Mouse (Mus musculus): ENCODE results near the gene Snx29.

The Snx29 gene

DNA sequence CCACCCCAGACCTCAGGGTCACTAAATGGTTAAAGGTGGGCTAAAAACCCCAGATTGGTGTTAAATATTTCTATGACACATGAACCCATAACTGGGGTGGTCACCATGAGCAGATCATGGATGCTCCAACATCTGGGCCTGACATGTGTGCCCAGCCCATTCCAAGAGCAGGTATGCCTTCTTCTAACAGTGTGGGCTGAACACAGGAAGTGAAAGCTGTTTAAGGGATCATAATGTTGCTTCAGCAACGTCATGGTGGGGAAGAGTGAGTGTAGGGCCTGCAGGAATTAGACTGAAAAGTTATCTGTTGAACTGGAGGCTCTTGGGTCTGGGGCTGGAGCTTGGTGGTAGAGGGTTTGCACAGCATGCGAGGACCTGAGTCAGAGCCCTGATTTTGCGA, 405.9 kb downstream of the Snx29 start:
- DNase-seq (ENCODE audit: low read depth, low spot score): no peak

DNA sequence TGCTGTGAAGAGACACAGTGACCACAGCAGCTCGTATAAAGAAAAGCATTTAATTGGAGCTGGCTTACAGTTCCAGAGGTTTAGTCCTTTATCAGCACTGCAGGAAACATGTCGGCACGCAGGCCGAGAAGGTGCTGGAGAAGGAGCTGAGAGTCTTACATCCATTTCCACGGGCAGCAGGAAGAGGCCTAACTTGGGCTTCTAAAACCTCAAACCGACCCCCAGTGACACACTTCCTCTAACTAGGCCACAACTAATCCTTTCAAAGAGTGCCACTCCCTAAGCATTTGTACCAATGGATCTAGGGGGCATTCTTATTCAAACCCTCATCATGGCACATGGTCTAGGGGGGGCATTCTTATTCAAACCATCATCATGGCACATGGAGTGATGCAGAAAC, 406.4 kb downstream of the Snx29 start:
- DNase-seq (ENCODE audit: low read depth, low spot score): no peak

DNA sequence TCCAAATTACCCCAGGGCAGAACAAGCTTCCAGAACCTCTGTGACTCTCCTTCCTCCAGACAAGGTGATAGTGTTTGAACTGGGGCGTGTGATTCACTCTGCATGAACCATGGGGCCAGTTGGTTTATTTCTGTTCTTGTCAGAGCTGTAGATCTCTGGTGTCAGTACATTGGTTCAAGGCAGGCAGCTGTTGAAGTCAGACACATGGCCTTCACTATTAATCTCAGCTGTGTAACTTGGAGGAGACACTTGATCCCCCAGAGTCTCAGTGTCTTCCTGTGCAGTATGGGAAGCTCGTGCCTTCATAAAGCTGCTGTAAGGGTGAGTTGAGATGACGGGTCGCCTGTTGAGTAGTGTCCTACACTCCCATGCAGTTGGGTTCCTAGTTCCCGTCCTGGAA, 407.1 kb downstream of the Snx29 start:
- DNase-seq (ENCODE audit: low read depth, low spot score): no peak

DNA sequence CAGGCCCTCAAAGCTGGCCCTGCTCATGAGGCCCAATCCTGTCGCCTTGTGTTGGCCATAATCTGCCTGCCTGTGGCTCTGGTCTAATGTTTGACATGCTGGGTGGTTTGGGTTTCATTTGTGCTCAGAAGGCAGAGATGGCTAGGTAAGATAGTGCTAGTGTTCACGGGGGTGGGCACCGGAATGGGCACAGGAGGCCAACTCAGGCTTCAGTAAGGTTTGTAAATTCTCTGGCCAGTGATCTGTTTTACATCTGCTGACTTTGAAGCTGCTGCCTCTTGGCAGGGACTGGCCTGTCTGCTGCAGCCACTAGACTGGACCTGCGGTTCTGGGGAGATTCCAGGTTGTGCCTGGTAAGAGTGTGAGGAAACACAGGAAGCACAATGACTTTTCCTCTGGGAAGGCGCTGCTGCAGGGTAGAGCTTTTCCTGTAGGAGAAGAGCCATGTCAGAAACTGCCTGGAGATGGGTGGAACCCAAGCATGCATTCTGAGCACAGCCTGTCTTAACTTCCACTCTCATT, 408.4 kb downstream of the Snx29 start:
- no peak for DNase-seq (ENCODE audit: low read depth, low spot score)

DNA sequence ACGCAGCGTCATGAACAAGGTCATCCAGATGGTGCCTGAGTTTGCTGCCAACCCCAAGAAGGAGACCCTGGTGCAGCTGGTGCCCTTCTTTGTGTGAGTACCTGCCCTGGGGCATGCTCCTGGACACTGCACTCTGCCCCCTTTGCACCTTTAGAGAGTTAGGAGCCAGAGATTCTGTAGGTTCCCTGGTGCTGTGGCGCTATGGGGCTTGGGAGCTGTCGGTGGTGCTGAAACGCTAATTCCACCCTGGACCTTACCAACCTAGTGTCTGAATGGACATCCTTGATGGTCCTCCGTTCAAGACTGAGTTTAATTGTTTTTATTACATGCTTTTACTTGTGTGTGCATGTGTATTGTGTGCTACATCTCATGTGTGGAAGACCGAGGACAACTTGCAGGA, 415.6 kb downstream of the Snx29 start:
- peak; percentile 62 for DNase-seq (ENCODE audit: low read depth, low spot score)

DNA sequence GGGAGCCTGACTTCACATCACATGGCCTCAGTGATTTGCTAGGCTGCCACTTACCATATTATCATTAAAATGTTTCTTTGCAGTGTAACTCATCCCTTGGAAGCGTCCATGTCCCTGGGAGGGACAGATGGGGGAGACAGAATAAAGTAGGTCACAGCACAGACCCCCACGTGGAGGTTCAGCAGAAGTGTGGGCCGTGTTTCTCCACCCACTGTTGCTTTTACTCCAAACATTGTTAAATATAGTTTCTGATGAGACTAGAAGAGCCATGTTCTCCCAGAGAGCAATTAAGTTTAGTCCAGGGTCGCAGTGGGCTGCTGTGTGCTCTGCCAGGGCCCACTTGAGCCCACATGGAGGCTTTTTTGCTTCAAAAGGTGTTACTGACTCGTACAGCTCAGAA, 419.2 kb downstream of the Snx29 start:
- no peak for DNase-seq (ENCODE audit: low read depth, low spot score)

DNA sequence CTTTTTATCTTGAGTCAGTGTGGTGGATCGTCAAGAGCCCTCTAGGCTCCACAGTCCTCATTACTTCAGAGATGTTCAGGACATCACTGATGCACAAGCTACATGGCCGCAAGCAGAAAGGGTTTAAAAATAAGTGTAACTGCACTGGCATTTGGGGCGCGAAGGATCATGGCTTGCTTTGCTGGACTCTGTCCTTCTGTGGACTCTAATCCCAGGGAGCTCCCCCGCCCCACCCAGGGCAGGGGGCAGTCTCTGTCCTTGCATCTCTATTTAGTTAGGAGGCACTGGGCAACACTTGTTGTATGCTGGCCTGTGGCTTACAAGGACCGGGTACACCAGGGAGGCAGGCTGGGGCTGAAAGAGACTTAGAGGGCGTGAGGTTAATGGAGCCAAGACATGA, 419.6 kb downstream of the Snx29 start:
- no peak for DNase-seq (ENCODE audit: low read depth, low spot score)

DNA sequence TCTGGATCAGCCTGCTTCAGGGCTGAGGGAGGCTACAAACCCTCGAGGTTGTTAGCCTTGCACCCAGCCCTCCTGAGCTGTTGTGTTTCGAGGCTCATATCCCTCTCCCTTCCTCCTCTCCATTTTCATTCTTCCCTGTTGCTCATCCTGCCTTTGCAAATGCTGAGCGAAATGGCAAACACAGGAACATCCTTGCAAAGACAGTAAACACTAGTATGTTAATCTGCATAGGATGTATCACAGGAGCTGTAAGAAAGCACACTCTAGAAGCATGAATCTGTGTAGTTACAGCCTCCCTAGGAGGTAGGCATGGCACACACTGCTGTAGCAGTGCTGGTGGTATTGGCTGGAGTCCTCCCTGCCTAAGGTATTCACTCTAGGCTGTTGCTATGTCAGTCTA, 420.3 kb downstream of the Snx29 start:
- no peak for DNase-seq (ENCODE audit: low read depth, low spot score)

DNA sequence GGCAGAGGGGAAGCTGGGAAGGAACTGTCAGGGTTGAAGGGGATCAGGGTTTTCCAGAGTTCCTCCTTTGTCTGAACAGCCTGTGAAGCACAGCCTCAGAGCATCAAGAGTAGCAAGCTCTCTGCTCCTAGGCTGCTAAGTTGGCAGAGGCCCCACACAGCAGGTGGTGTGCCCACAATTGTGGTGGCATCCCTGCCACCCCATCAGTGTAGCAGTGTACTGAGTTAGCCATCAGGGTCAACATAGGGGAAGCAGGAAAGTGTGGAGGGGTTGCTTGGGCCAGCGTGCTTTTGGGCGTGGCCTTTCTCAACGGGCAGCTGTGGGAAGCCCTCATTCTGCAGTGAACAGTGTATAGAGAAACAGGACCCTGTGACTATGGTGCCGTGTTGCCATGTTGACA, 421.0 kb downstream of the Snx29 start:
- no peak for DNase-seq (ENCODE audit: low read depth, low spot score)

DNA sequence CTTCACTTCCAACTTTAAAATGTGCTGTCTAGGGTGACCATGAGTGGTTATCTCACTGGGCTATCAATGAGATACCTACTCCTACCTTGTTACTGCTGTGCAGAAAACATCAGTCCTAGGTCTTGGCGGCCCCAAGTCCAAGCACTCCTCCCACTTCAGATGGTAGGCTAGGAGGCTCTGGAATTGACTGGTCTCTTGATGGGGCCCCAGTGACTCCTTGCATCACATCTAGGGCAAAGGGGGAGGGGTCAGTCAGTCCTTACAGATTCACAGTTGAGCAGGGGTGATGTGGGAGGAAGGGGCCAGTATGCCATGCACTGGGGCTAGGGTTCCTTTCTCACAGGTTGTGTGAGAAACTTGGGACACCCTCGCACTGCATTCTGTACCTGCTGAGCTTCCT, 423.3 kb downstream of the Snx29 start:
- no peak for DNase-seq (ENCODE audit: low read depth, low spot score)

DNA sequence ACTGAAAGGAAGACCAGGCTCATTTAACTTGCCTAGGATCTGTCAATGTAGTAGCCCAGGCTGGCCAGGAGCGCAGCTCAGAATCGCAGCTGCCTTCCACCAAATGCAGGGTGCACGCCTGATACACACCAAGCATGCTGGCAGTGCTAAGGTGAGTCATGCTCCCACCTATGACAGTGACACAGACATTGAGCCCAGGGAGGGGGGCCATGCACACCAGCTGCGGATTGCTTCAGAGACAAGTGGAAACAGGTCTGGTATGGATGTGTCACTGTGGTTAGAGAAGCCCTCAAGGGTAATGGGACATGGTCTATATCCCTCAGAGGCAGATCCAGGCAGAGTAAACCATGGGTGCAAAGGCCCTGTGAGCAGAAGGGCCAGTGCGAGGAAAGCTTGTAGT, 425.2 kb downstream of the Snx29 start:
- no peak for DNase-seq (ENCODE audit: low read depth, low spot score)

DNA sequence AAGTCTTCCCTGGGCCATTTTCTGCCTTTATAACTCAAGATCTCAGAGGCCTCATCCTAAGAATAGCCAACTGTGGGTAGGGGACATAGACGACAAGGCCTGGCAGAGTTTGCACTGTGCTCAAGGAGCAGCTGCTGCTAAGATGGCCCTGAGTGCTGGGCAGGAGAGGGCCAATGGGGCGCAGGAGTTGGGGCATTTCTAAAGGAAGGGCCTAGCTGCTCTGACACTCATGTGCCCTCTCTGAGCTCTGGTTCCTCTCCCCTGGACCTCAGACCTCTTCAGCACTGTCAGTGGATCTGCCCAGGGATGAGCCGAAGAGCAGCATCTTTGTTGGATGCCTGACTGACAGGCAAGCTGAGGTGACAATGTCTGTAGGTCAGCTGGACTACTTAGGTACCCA, 426.4 kb downstream of the Snx29 start:
- no peak for DNase-seq (ENCODE audit: low read depth, low spot score)

DNA sequence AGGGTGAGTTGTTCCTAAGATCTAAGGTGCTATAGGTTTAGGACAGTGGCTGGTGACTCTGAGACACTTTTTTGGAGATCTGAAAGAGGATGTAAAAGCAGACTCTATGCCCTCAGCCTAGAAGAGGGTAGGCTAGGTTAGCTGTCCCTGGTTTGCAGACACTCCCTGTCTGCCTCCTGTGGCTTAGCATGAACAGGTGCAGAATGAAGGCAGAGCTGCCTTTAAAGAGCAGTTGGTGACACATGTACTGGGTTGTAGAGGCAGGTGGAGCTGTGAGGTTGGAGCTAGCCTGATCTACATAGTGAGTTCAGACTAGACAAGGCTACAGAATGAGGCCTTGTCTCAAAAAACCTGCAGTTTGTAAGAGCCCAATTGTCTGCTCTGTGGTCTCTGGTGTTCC, 427.9 kb downstream of the Snx29 start:
- no peak for DNase-seq (ENCODE audit: low read depth, low spot score)

DNA sequence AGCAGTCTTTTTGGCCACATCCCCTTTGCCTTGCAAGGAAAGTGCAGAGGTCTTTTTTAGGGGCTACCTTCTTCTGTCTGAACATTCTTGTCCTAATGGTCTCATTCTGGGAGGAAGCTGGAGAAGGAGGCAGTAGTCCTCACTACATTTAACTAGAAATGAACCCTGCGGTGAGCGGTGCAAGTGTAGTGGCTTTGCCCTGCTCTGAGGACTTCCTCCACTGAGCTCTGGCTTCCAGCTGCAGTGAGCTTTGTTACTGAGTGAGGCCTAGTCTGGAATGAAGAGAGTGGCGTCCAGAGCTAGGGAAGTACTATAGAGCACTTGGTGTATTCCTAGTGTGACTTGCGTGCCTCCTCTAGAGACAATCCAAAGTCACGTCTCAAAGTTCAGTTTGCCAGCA, 429.8 kb downstream of the Snx29 start:
- DNase-seq (ENCODE audit: low read depth, low spot score): no peak

DNA sequence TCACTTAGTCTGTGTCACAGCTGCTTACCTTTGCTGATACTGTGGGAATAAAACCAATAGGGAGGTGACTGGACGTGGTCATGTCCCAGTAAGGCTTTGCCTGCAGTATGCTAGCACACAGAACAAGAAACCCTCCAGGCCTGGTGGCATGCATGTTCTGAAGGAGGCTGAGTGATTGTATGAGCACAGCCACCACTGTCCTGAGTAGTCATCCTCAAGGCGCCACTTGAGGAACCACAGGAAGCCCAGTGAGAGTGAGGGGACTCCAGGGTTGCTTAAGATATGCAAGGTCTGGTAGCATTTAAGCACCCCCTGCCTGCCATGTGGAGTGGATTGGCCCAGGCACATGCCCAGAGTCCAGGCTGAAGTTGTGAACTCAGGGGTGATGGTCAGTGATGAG, 430.8 kb downstream of the Snx29 start:
- no peak for DNase-seq (ENCODE audit: low read depth, low spot score)

DNA sequence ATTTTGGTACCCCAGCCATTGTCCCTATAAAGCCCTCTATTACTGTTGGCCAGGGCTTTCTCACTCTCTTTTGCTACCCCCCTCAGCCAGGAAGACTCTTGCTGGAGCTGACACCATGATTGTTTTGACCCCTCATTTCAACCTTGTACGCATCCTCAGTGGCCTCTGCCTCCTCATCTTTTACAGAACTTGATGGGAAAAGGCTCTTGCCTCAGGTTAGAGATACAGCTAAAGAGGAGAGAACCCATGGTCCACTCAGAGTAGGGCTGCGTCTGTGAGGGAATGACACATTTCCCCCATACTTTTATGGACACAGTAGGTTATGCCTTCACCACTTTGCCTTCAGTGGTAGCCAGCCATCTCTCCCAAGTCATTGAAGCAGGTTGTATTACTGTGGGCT, 431.4 kb downstream of the Snx29 start:
- no peak for DNase-seq (ENCODE audit: low read depth, low spot score)

DNA sequence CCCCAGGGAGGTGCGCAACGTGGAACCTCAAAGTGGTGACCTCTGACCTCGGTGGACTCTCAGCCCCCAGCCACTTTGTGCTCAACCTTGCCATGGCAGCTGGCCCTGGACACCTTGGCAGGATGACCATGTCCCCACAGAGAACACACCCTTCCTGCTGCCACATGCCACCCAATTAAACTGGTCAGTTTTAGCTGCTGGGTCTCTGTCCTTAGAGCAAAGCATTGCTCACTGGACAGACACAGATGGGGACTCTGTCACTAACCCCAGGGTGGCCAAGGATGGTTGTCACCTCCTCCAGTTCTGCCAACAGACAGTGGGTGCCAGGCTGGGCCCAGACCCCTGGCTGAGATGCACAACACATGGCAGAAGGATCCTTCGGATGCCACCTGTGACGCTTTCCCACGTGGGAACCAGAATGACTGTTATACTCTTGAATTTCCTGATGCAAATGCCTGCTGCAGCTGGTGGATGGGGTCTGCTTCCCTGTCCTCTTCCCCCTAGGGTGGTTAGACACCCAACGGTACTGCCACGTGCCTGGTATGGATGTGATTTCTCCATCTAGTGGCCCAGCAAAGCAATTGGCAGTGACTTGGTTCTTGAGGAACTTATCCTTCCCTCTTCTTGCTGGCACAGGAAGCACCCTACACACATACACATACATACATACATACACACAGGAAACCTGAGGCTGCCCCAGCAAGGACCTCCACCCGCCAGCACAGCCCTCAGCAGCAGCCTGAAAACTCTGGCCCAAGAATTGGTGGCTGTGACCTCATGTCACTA, 432.8 kb downstream of the Snx29 start:
- DNase-seq (ENCODE audit: low read depth, low spot score): no peak

DNA sequence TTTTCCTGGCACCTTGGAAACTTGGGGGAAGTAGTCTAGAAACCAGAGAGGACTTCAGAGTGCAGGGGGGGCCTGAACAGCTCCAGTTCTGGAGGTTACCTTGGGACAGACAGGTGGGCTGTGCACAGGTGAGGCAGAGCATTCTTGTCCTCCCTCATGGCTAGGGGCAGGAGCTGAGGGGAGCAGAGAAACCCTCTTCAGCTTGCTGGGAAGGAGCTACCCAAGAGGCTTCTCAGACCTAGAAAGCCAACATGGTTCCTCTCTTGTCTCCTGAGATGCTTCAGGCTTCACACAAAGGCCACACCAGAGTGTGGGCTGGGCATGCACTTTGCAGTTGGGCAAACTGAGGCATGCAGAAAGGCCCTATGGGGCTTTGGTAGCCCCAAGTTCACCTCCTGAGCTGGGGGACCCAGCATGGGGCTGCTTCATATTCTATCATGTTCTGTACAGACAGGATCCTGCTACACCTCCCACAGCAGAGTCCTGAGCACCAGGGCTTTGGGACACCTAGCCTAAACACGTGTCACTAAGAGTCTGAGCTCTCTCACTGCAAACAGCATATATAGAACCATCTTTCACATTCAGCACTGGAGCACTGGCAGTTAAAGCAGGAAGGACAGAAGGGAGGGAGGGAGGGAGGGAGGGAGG, 434.0 kb downstream of the Snx29 start:
- no peak for DNase-seq (ENCODE audit: low read depth, low spot score)

DNA sequence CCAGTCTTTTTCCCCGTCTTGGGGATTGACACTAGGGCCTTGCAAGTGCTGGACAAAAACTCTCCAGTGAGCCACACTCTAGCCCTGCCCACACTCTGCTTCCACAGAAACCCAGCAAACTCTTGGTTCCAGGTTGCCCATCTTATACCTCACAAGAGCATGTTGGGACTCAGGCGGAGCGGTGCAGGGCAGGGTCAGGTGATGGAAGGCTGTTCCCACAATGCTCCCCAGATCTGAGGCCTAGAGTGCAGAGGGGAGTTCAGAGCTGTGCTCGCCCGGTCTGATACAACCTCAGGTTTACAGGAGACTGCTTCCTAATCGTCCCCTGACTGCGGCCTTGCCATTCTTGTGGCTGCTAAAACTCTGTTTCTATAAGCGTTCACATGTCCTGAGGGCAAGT, 434.8 kb downstream of the Snx29 start:
- DNase-seq (ENCODE audit: low read depth, low spot score): no peak

DNA sequence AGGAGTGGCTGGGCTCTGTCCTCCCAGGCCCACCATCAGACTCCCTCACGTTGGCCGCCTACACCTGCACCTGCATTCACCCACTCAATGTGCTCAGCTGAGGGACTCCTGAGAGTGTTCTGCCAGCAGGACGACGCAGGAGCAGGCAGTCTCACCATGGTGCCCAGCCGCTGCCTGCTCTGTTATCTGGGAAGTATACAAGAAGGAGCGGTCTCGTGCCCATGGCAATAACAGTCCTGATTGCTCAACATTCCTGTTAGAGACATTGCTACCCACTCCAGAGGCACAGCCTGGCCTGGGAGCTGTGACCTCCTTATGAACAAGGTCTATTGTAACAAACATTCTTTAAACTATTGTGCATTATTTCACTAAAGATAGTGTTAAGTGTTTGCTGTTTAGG, 435.2 kb downstream of the Snx29 start:
- DNase-seq (ENCODE audit: low read depth, low spot score): no peak

DNA sequence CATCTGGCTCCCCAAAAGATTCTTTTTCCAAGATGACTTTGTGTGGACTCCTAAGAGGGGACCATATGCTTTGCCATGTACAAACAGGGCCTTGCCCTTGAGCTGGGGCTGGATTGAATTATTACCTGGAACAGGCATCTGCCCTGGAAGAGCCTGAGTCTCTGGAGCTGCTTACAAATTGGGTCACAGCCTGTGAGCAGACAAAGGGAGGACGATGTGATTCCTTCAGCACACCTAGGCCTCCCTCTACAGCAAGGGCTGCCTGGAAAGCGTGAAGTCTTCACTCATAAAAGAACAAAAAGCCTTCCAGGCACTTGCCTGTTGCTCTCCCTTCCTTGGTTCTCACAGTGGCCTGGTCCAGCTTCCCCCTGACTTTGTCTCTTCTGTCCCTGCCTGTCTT, 449.6 kb downstream of the Snx29 start:
- DNase-seq (ENCODE audit: low read depth, low spot score): no peak

DNA sequence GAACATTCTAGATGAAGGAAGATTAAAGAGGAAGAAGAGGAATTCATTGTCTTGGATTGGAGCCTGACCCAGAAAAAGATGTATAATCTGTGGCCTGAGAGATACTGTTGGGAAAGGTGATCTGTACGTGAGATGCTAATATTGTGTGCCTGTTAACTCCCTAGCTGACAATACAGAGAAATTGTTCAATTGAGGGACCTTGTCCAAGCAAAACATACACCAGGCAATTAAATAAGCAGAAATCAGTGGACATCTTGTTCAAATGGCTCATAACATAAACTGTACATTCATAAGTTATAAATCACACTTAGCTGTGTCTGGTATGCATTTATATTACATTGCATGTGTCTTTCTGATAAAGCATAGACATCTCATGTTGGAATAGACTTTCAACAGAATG, 451.6 kb downstream of the Snx29 start:
- DNase-seq (ENCODE audit: low read depth, low spot score): no peak

DNA sequence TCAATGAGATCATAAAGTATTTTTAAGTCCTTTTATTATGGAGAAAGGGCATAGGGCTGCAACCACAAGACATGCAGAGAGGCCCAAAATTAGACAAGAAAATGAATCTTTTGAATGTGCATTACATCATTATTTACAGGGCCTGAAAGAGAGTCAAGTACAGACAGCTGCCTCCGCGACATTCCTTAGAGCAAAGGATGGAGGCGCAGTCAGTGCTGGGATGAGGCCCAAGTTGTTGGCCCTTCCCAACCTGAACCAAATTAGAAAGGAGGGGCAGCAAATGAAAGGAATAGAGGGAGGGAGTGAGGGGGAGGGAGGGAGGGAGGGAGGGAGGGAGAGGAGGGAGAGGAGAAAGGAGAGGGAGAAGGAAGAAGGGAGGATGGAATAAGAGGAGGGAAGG, 453.8 kb downstream of the Snx29 start:
- no peak for DNase-seq (ENCODE audit: low read depth, low spot score)
